In genomic region chr10:81406504-81407440, GRCm38 (mm10) we compare ENCODE assay signal across 9 mouse cellular contexts. TPM values are rescaled to one million over a fixed set of nuclear protein-coding genes. Genes with fewer than 3 reads are reported as not detected.
DNase-seq lines count a peak whose midpoint lies in the region; ATAC-seq and TF ChIP-seq lines count a peak whose summit lies in the region.
"Had no signal": no experiment of that assay in that cellular context is flagged by ENCODE, and none has a peak within 500 bp of the region (broad histone marks: within the 10 kb centered on the region; RNA-seq: fewer than 3 reads in every experiment).

No protein-coding gene starts in this region.

- H3K36me3 ChIP-seq in kidney, embryonic 16.5 days (ENCODE audit: insufficient read depth, low read length), result peaks cover 31% of the 10 kb centered on the region; the same call in 1 of the 2 replicates
- H3K36me3 ChIP-seq in embryonic facial prominence, embryonic 13.5 days, result peaks cover 60% of the 10 kb centered on the region
- H3K36me3 ChIP-seq in hindbrain, embryonic 15.5 days, result peaks cover 29% of the 10 kb centered on the region
- H3K36me3 ChIP-seq in myocyte (ENCODE audit: control insufficient read depth, insufficient read depth), result peaks cover 27% of the 10 kb centered on the region

- peak overlapping the region; percentile 29; the same call in 1 of the 2 replicates for H3K9ac ChIP-seq in kidney, embryonic 16.5 days (replicated peaks; ENCODE audit: low read length)
- H3K9ac ChIP-seq in embryonic facial prominence, embryonic 13.5 days, result peak overlapping the region; percentile 55
- H3K9ac ChIP-seq in hindbrain, embryonic 15.5 days, result 0 out of 2 replicates have a peak overlapping the region, but pooled peaks have one; percentile 21

- H3ac ChIP-seq in myocyte (ENCODE audit: control insufficient read depth, insufficient read length), result no peak overlapping the region

- no peak for TF ChIP-seq POLR2A in myocyte (IDR thresholded peaks at IDR 0.05; ENCODE audit: insufficient read length, low read depth)

- no peaks in the 10 kb centered on the region for H3K27me3 ChIP-seq in kidney, embryonic 16.5 days (ENCODE audit: insufficient read depth, low read length)
- peaks cover 21% of the 10 kb centered on the region for H3K27me3 ChIP-seq in embryonic facial prominence, embryonic 13.5 days
- H3K27me3 ChIP-seq in hindbrain, embryonic 15.5 days, result peaks cover 9% of the 10 kb centered on the region; the same call in 1 of the 2 replicates
- no peaks in the 10 kb centered on the region for H3K27me3 ChIP-seq in myocyte (ENCODE audit: control insufficient read depth, insufficient read depth, insufficient read length)

- H3K4me1 ChIP-seq in kidney, embryonic 16.5 days (ENCODE audit: insufficient read depth, low read length), result peaks cover 80% of the 10 kb centered on the region
- peaks cover 87% of the 10 kb centered on the region for H3K4me1 ChIP-seq in embryonic facial prominence, embryonic 13.5 days
- H3K4me1 ChIP-seq in hindbrain, embryonic 15.5 days (replicated peaks), result peaks cover 70% of the 10 kb centered on the region

- H3K4me3 ChIP-seq in kidney, embryonic 16.5 days (ENCODE audit: low read length), result peak overlapping the region; percentile 22
- peak overlapping the region; percentile 17 for H3K4me3 ChIP-seq in embryonic facial prominence, embryonic 13.5 days
- peak overlapping the region; percentile 17; the same call in 1 of the 2 replicates for H3K4me3 ChIP-seq in hindbrain, embryonic 15.5 days
- no peak overlapping the region for H3K4me3 ChIP-seq in myocyte

- no peak for ATAC-seq in kidney, embryonic 16.5 days (ENCODE audit: low FRiP score, low TSS enrichment)
- no peak for ATAC-seq in embryonic facial prominence, embryonic 13.5 days (ENCODE audit: insufficient number of reproducible peaks, insufficient read depth, low FRiP score, low TSS enrichment, low read depth)
- ATAC-seq in hindbrain, embryonic 15.5 days (ENCODE audit: low FRiP score, low read depth), result no peak
- ATAC-seq in granulocyte monocyte progenitor cell, adult 5-6 weeks (replicated peaks; ENCODE audit: poor library complexity, severe bottlenecking), result no peak

- no peaks in the 10 kb centered on the region for H3K9me3 ChIP-seq in kidney, embryonic 16.5 days (ENCODE audit: low read length)
- no peaks in the 10 kb centered on the region for H3K9me3 ChIP-seq in embryonic facial prominence, embryonic 13.5 days
- no peaks in the 10 kb centered on the region for H3K9me3 ChIP-seq in hindbrain, embryonic 15.5 days

- peaks cover 13% of the 10 kb centered on the region for H3K79me2 ChIP-seq in myocyte (ENCODE audit: control insufficient read depth, insufficient read depth)

- no peak overlapping the region for H3K27ac ChIP-seq in kidney, embryonic 16.5 days (ENCODE audit: low read length)
- 0 out of 2 replicates have a peak overlapping the region, but pooled peaks have one; percentile 7 for H3K27ac ChIP-seq in embryonic facial prominence, embryonic 13.5 days
- peak overlapping the region; percentile 28; the same call in 1 of the 2 replicates for H3K27ac ChIP-seq in hindbrain, embryonic 15.5 days (replicated peaks)

- 46% methylated on average over 24 of the region's 24 CpGs for WGBS in kidney, embryonic 16.5 days
- 17% methylated on average over 24 of the region's 24 CpGs for WGBS in embryonic facial prominence, embryonic 13.5 days
- 30% methylated on average over 24 of the region's 24 CpGs for WGBS in hindbrain, embryonic 15.5 days

- peak overlapping the region; percentile 37 for H3K4me2 ChIP-seq in kidney, embryonic 16.5 days (replicated peaks; ENCODE audit: low read depth, low read length)
- H3K4me2 ChIP-seq in embryonic facial prominence, embryonic 13.5 days, result peak overlapping the region; percentile 41
- peak overlapping the region; percentile 36 for H3K4me2 ChIP-seq in hindbrain, embryonic 15.5 days
- peak overlapping the region; percentile 57 for H3K4me2 ChIP-seq in myocyte (ENCODE audit: low read depth)

- no peak for DNase-seq in kidney, postnatal 36 days
- DNase-seq in right cerebral cortex, postnatal 25 days, result no peak
- DNase-seq in embryo, embryonic 9.5 days (ENCODE audit: extremely low spot score), result no peak
- DNase-seq: gastrocnemius, postnatal 10 days had no signal

TF ChIP-seq in myocyte, 11 proteins besides CTCF, POLR2A, EP300 and RAD21:
- TF ChIP-seq MYOG (IDR thresholded peaks at IDR 0.05; ENCODE audit: control insufficient read depth in 1 of 3, insufficient read depth in 1 of 3, insufficient read length in 2 of 3, low read depth in 2 of 3), result peak in 1 of 3 experiments; percentile 42
- TF ChIP-seq CEBPB (IDR thresholded peaks at IDR 0.05; ENCODE audit: insufficient read depth, poor library complexity, severe bottlenecking), result no peak
- TF ChIP-seq E2F4 (IDR thresholded peaks at IDR 0.05; ENCODE audit: insufficient read depth), result no peak
- TF ChIP-seq USF1 (IDR thresholded peaks at IDR 0.05; ENCODE audit: low read depth), result no peak
- TF ChIP-seq SRF (IDR thresholded peaks at IDR 0.05; ENCODE audit: control insufficient read depth, insufficient read length, low read depth), result no peak
- TF ChIP-seq MAX (IDR thresholded peaks at IDR 0.05; ENCODE audit: low read depth), result no peak
- peak in 1 of 3 experiments; percentile 51 for TF ChIP-seq MYOD1 (IDR thresholded peaks at IDR 0.05; ENCODE audit: control insufficient read depth in 1 of 3, insufficient read length in 2 of 3, low read depth in 2 of 3)
- TF ChIP-seq TCF12 (IDR thresholded peaks at IDR 0.05; ENCODE audit: insufficient read depth, poor library complexity, severe bottlenecking), result no peak
- no peak for TF ChIP-seq REST (IDR thresholded peaks at IDR 0.05; ENCODE audit: insufficient read depth, insufficient read length)
- no peak for TF ChIP-seq TCF3 (IDR thresholded peaks at IDR 0.05; ENCODE audit: insufficient read length, low read depth)
- no peak for TF ChIP-seq POLR2AphosphoS2 (IDR thresholded peaks at IDR 0.05; ENCODE audit: insufficient read length, low read depth)
TF ChIP-seq in myocyte: peak in this region for 2.

RNA-seq across cellular contexts. Expression of gene Smim24, which starts 13.9 kb away (rescaled TPM):
- 42.7 and 44.1 TPM in 2 replicates for polyA plus RNA-seq in kidney, embryonic 16.5 days (2015; fragmentation: Nextera tagmentation; extraction: Ambion mirVana)
- polyA plus RNA-seq in embryonic facial prominence, embryonic 13.5 days (2015; fragmentation: Nextera tagmentation; extraction: Ambion mirVana), result 3.1 and 7.1 TPM in 2 replicates
- polyA plus RNA-seq in hindbrain, embryonic 15.5 days (2015; fragmentation: Nextera tagmentation; extraction: Ambion mirVana), result 1.4 and 1.8 TPM in 2 replicates
- 0.30 TPM for polyA plus RNA-seq in myocyte (2012; fragmentation: generic; extraction: Trizol)
- 37.5 and 43.6 TPM in 2 replicates for total RNA-seq in granulocyte monocyte progenitor cell, adult 5-6 weeks (2014; fragmentation: Nextera tagmentation)
- total RNA-seq in granulocyte monocyte progenitor cell, adult 5-6 weeks (2017), result 11.5 and 13.3 TPM in 2 replicates

RNA-seq across cellular contexts. Expression of gene Gm48552, which starts 18.0 kb away (rescaled TPM):
- polyA plus RNA-seq in kidney, embryonic 16.5 days (2015; fragmentation: Nextera tagmentation; extraction: Ambion mirVana), result 1.4 and 1.6 TPM in 2 replicates
- 1.2 and 1.5 TPM in 2 replicates for polyA plus RNA-seq in embryonic facial prominence, embryonic 13.5 days (2015; fragmentation: Nextera tagmentation; extraction: Ambion mirVana)
- polyA plus RNA-seq in hindbrain, embryonic 15.5 days (2015; fragmentation: Nextera tagmentation; extraction: Ambion mirVana), result 2.1 and 2.7 TPM in 2 replicates
- polyA plus RNA-seq in myocyte (2012; fragmentation: generic; extraction: Trizol), result 0.73 TPM
- total RNA-seq in granulocyte monocyte progenitor cell, adult 5-6 weeks (2014; fragmentation: Nextera tagmentation), result 2.2 TPM in 1 of 2 replicates, not detected in the other
- total RNA-seq in granulocyte monocyte progenitor cell, adult 5-6 weeks (2017), result not detected in 2 replicates

RNA-seq across cellular contexts. Expression of gene Gm48551, which starts 22.5 kb away (rescaled TPM):
- polyA plus RNA-seq in kidney, embryonic 16.5 days (2015; fragmentation: Nextera tagmentation; extraction: Ambion mirVana), result 5.0 and 5.2 TPM in 2 replicates
- 4.1 and 5.0 TPM in 2 replicates for polyA plus RNA-seq in embryonic facial prominence, embryonic 13.5 days (2015; fragmentation: Nextera tagmentation; extraction: Ambion mirVana)
- 6.2 and 6.6 TPM in 2 replicates for polyA plus RNA-seq in hindbrain, embryonic 15.5 days (2015; fragmentation: Nextera tagmentation; extraction: Ambion mirVana)
- 1.7 TPM for polyA plus RNA-seq in myocyte (2012; fragmentation: generic; extraction: Trizol)
- 4.0 TPM in 1 of 2 replicates, not detected in the other for total RNA-seq in granulocyte monocyte progenitor cell, adult 5-6 weeks (2014; fragmentation: Nextera tagmentation)
- total RNA-seq in granulocyte monocyte progenitor cell, adult 5-6 weeks (2017), result 0.30 TPM in 1 of 2 replicates, not detected in the other

RNA-seq across cellular contexts. Expression of gene Dohh, which starts 22.5 kb away (rescaled TPM):
- polyA plus RNA-seq in kidney, embryonic 16.5 days (2015; fragmentation: Nextera tagmentation; extraction: Ambion mirVana), result 87.6 and 104 TPM in 2 replicates
- 67.8 and 71.8 TPM in 2 replicates for polyA plus RNA-seq in embryonic facial prominence, embryonic 13.5 days (2015; fragmentation: Nextera tagmentation; extraction: Ambion mirVana)
- polyA plus RNA-seq in hindbrain, embryonic 15.5 days (2015; fragmentation: Nextera tagmentation; extraction: Ambion mirVana), result 92.2 and 94.0 TPM in 2 replicates
- polyA plus RNA-seq in myocyte (2012; fragmentation: generic; extraction: Trizol), result 103 TPM
- 12.2 and 34.9 TPM in 2 replicates for total RNA-seq in granulocyte monocyte progenitor cell, adult 5-6 weeks (2014; fragmentation: Nextera tagmentation)
- total RNA-seq in granulocyte monocyte progenitor cell, adult 5-6 weeks (2017), result 41.8 and 46.2 TPM in 2 replicates

RNA-seq across cellular contexts. Expression of gene Fzr1, which starts 28.5 kb away (rescaled TPM):
- 111 and 115 TPM in 2 replicates for polyA plus RNA-seq in kidney, embryonic 16.5 days (2015; fragmentation: Nextera tagmentation; extraction: Ambion mirVana)
- 102 and 119 TPM in 2 replicates for polyA plus RNA-seq in embryonic facial prominence, embryonic 13.5 days (2015; fragmentation: Nextera tagmentation; extraction: Ambion mirVana)
- 147 and 152 TPM in 2 replicates for polyA plus RNA-seq in hindbrain, embryonic 15.5 days (2015; fragmentation: Nextera tagmentation; extraction: Ambion mirVana)
- 42.0 TPM for polyA plus RNA-seq in myocyte (2012; fragmentation: generic; extraction: Trizol)
- 14.8 and 17.0 TPM in 2 replicates for total RNA-seq in granulocyte monocyte progenitor cell, adult 5-6 weeks (2014; fragmentation: Nextera tagmentation)
- total RNA-seq in granulocyte monocyte progenitor cell, adult 5-6 weeks (2017), result 13.5 and 15.3 TPM in 2 replicates
